Comparison of ENCODE assay signal across 9 mouse cellular contexts in the genomic region with DNA sequence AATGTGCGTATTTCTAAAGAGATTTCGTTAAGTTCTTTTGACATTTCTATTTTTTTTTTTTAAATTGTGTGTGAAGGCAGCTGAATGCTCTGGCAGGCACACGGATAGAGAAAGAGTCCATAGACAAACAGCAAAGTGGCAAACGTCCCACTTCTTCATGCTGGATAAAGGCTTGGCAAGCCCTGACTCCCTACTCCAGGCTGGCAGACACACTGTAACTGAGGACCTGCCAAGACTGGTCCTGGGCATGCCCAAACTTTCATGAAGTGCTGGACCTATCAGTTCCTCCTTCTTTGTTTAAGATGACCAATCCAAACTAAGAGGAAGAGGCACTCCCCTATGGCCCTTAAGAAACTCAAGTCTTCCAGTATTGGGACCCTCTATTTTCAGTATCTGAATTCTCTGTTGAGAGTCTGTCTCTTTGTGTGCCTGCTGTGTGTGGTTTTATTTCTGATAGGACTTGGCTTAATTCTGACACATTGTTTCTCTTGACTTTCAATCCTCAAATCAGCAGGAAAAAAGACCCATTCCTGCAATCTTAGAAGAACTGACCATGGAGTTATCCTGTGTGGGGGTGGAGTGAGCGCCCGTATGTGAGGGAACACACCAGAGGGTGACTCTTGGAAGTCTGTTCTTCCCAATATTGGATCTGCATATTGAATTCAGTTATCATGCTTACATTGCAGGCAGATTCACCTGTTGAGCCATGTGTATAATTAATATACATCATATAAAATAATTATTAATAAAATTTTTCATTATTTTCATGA.
DNase-seq lines count a peak whose midpoint lies in the region; ATAC-seq and TF ChIP-seq lines count a peak whose summit lies in the region.
"Had no signal": no experiment of that assay in that cellular context is flagged by ENCODE, and none has a peak within 500 bp of the region (broad histone marks: within the 10 kb centered on the region; RNA-seq: fewer than 3 reads in every experiment).

No protein-coding gene starts in this region.

- no peaks in the 10 kb centered on the region for H3K4me1 ChIP-seq in limb, embryonic 14.5 days (ENCODE audit: control insufficient read depth, insufficient read depth, low read length)
- H3K4me1 ChIP-seq in limb, embryonic 10.5 days: no peaks in the 10 kb centered on the region
- H3K4me1 ChIP-seq: limb, embryonic 13.5 days had no signal

- TF ChIP-seq POLR2A in limb, embryonic 14.5 days (IDR thresholded peaks at IDR 0.05; ENCODE audit: borderline replicate concordance, extremely low read depth, insufficient read depth, insufficient read length): no peak

- no peaks in the 10 kb centered on the region for H3K27me3 ChIP-seq in limb, embryonic 14.5 days (ENCODE audit: control insufficient read depth, insufficient read depth, low read length)
- H3K27me3 ChIP-seq in limb, embryonic 10.5 days (ENCODE audit: low read depth, poor library complexity, severe bottlenecking): no peaks in the 10 kb centered on the region
- H3K27me3 ChIP-seq: limb, embryonic 13.5 days had no signal

- no peak overlapping the region for H3K4me2 ChIP-seq in limb, embryonic 14.5 days (replicated peaks; ENCODE audit: low read depth, low read length, severe bottlenecking)
- H3K4me2 ChIP-seq: limb, embryonic 13.5 days had no signal

- H3K27ac ChIP-seq in limb, embryonic 14.5 days (replicated peaks; ENCODE audit: low read depth, low read length): no peak overlapping the region
- no peak overlapping the region for H3K27ac ChIP-seq in limb, embryonic 10.5 days
- H3K27ac ChIP-seq: limb, embryonic 13.5 days had no signal

- H3K9me3 ChIP-seq in limb, embryonic 14.5 days (ENCODE audit: control insufficient read depth, low read length): no peaks in the 10 kb centered on the region
- H3K9me3 ChIP-seq in limb, embryonic 10.5 days (replicated peaks): no peaks in the 10 kb centered on the region
- H3K9me3 ChIP-seq: limb, embryonic 13.5 days had no signal

- intact Hi-C loops in heart, postnatal 36 days (cut with DNase I): no loop called here

- DNase-seq in limb, embryonic 14.5 days (ENCODE audit: low spot score): peak; percentile 12
- DNase-seq in limb, embryonic 10.5 days (ENCODE audit: low spot score): no peak
- peak; percentile 5 for DNase-seq in cerebellum, adult 8-10 months
- peak; percentile 22 to 29 for DNase-seq in heart, postnatal 36 days
- peak; percentile 80 to 84 for DNase-seq in right cerebral cortex, postnatal 10 days (ENCODE audit: low spot score in 2 of 2)
- DNase-seq in adrenal gland, postnatal 14 days: no peak
- no peak for DNase-seq in thymus, adult 18-20 months
- DNase-seq in adrenal gland, adult 8-10 months: no peak

- H3K4me3 ChIP-seq in limb, embryonic 14.5 days (replicated peaks; ENCODE audit: low read length): no peak overlapping the region
- no peak overlapping the region for H3K4me3 ChIP-seq in limb, embryonic 10.5 days
- H3K4me3 ChIP-seq: limb, embryonic 13.5 days had no signal

- ATAC-seq in limb, embryonic 14.5 days (ENCODE audit: low FRiP score, low read depth): no peak

- WGBS in limb, embryonic 14.5 days: 84% methylated on average over 6 of the region's 6 CpGs
- WGBS in limb, embryonic 10.5 days: 88% methylated on average over 6 of the region's 6 CpGs

- H3K9ac ChIP-seq in limb, embryonic 14.5 days (ENCODE audit: low read depth, low read length, severe bottlenecking): no peak overlapping the region
- H3K9ac ChIP-seq: limb, embryonic 13.5 days had no signal

- H3K36me3 ChIP-seq in limb, embryonic 14.5 days (ENCODE audit: control insufficient read depth, insufficient read depth, low read length): no peaks in the 10 kb centered on the region
- H3K36me3 ChIP-seq in limb, embryonic 10.5 days: no peaks in the 10 kb centered on the region
- H3K36me3 ChIP-seq: limb, embryonic 13.5 days had no signal

Comparison
In these comparisons a context has a peak if more than half of its experiments do, and no peak if none do; other contexts are left out.
1. DNase-seq: peak in limb, embryonic 14.5 days (single experiment), cerebellum, adult 8-10 months (single experiment), heart, postnatal 36 days (2 of 2) and right cerebral cortex, postnatal 10 days (2 of 2); none in limb, embryonic 10.5 days (single experiment), adrenal gland, postnatal 14 days (single experiment), thymus, adult 18-20 months (0 of 2) and adrenal gland, adult 8-10 months (single experiment).